Mouse (Mus musculus) kidney, postnatal 0 days (tissue): Measurements from ENCODE around the gene Rpl18. TPM values are rescaled to one million over a fixed set of nuclear protein-coding genes. Genes with fewer than 3 reads are reported as not detected.
A peak's percentile ranks its signal among the peaks of the same experiment; 100 is the strongest.

Experiments
- ATAC-seq: fragments of 200-750 bp; cut with Nextera tagmentation; replicated peaks from 2 replicates; pipeline ENCODE4 v1.8.0; 2017; ENCODE audit warnings: low read depth, moderate number of reproducible peaks, moderate TSS enrichment, moderate library complexity; ENCODE audit not compliant: low FRiP score
- DNase-seq: peaks from one replicate; pipeline ENCODE4 v3.0.0-alpha.2; 2016; ENCODE audit warnings: low spot score
- H3K27ac ChIP-seq: fragments of 300-500 bp; sonication (generic); 2 replicates; pipeline ENCODE4 v1.5.1; 2014; ENCODE audit warnings: mild to moderate bottlenecking
- H3K27me3 ChIP-seq: fragments of 300-500 bp; sonication (generic); 2 replicates; pipeline ENCODE4 v1.6.1; 2014; ENCODE audit warnings: low read length, mixed read lengths; ENCODE audit not compliant: insufficient read depth
- H3K36me3 ChIP-seq: fragments of 300-500 bp; sonication (generic); 2 replicates; pipeline ENCODE4 v1.6.1; 2014; ENCODE audit warnings: low read length, mixed read lengths; ENCODE audit not compliant: insufficient read depth
- H3K4me1 ChIP-seq: fragments of 300-500 bp; sonication (generic); replicated peaks from 2 replicates; pipeline ENCODE4 v1.6.1; 2014; ENCODE audit warnings: antibody characterized with exemption, low read length, mixed read lengths; ENCODE audit not compliant: insufficient read depth
- H3K4me2 ChIP-seq: fragments of 300-500 bp; sonication (generic); 2 replicates; pipeline ENCODE4 v1.6.1; 2014; ENCODE audit warnings: mild to moderate bottlenecking, low read length, moderate library complexity, mixed read lengths
- H3K4me3 ChIP-seq: fragments of 300-500 bp; sonication (generic); replicated peaks from 2 replicates; pipeline ENCODE4 v1.5.1; 2014; ENCODE audit warnings: low read depth, low read length
- H3K9ac ChIP-seq: fragments of 300-500 bp; sonication (generic); 2 replicates; pipeline ENCODE4 v1.6.1; 2014; ENCODE audit warnings: low read depth, low read length
- H3K9me3 ChIP-seq: fragments of 300-500 bp; sonication (generic); replicated peaks from 2 replicates; pipeline ENCODE4 v1.6.1; 2016; ENCODE audit warnings: low read length, inconsistent platforms, mixed read lengths
- CTCF ChIP-seq: IDR thresholded peaks from 2 replicates; pipeline ENCODE4 v1.5.1; 2016; ENCODE audit warnings: antibody characterized with exemption, low read depth, mild to moderate bottlenecking, moderate library complexity
- WGBS: fragments of 180-500 bp; shearing (Covaris S2); extraction: QIAGEN DNeasy Blood & Tissue Kit; methylation state at CpG from one replicate; pipeline ENCODE4 v1.1.7; 2014; 5-methylcytosine and 5-hydroxymethylcytosine counted together
- polyA plus RNA-seq: library from polyadenylated mRNA; unstranded; fragments of >200 nt; fragmentation: Nextera tagmentation; extraction: Ambion mirVana; gene quantifications from 2 replicates; pipeline ENCODE4 v1.2.1, GENCODE M21; 2015

Gene Rpl18
- polyA plus RNA-seq, 1 experiment from 2014 or later: 1,142 TPM

DNA sequence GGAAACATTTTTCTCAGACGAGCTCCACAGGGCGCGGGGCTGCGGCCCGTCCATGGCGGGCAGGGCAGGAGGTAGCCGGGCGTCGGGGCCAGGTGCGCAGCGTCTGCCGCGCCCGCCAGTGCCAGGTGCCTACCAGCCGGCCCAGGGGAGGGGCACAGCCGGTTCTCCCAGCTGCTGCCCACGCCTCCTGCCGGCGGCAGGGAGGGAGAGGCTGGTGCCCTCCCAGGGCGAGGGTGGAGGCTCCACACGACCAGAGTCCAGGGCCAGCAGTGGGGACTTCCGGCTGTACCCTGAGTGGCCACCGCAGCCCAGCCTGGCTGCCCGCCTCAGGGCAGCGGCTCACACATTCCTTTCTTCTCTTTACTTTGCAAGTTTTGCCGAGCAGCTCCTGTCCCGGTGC is 44.1 kb downstream of the Rpl18 start:
- peak; percentile 90 for ATAC-seq
- peak; percentile 40 for DNase-seq
- Histone ChIP-seq H3K27ac (no peak overlapping the region), H3K4me1 (peaks cover 5% of the 10 kb centered on the region; the same call in 1 of the 2 replicates), H3K9ac (0 out of 2 replicates have a peak overlapping the region, but pooled peaks have one; percentile 14), H3K27me3 (no peaks in the 10 kb centered on the region), H3K9me3 (no peaks in the 10 kb centered on the region), H3K36me3 (no peaks in the 10 kb centered on the region), H3K4me2 (peak overlapping the region; percentile 51), H3K4me3 (peak overlapping the region; percentile 11; the same call in 1 of the 2 replicates)
- TF ChIP-seq CTCF: peak; percentile 50; the same call in 1 of the 2 replicates
- WGBS: 6% methylated on average over 24 of the region's 27 CpGs

- no peak for ATAC-seq
- Histone ChIP-seq H3K4me2 (no peak overlapping the region), H3K4me3 (no peak overlapping the region), H3K4me1 (peaks cover 5% of the 10 kb centered on the region; the same call in 1 of the 2 replicates), H3K9ac (no peak overlapping the region), H3K27me3 (no peaks in the 10 kb centered on the region), H3K27ac (no peak overlapping the region), H3K9me3 (no peaks in the 10 kb centered on the region), H3K36me3 (no peaks in the 10 kb centered on the region)
- 64% methylated on average over 5 of the region's 5 CpGs for WGBS
- TF ChIP-seq CTCF: no peak
- no peak for DNase-seq
These were observed 44.9 kb downstream of the Rpl18 start for GRCm38 (mm10) chr7:45760151-45760550.

GRCm38 (mm10) chr7:45765995-45766394 is 50.7 kb downstream of the Rpl18 start:
- Histone ChIP-seq H3K4me2 (no peak overlapping the region), H3K9me3 (no peaks in the 10 kb centered on the region), H3K4me1 (no peaks in the 10 kb centered on the region; the same call in 1 of the 2 replicates), H3K27ac (no peak overlapping the region), H3K27me3 (no peaks in the 10 kb centered on the region), H3K4me3 (no peak overlapping the region), H3K9ac (no peak overlapping the region), H3K36me3 (no peaks in the 10 kb centered on the region)
- no peak for TF ChIP-seq CTCF
- 51% methylated on average over 8 of the region's 8 CpGs for WGBS
- ATAC-seq (0 out of 2 replicates have a peak, but pooled peaks have one; percentile 36), DNase-seq (no peak)

DNA sequence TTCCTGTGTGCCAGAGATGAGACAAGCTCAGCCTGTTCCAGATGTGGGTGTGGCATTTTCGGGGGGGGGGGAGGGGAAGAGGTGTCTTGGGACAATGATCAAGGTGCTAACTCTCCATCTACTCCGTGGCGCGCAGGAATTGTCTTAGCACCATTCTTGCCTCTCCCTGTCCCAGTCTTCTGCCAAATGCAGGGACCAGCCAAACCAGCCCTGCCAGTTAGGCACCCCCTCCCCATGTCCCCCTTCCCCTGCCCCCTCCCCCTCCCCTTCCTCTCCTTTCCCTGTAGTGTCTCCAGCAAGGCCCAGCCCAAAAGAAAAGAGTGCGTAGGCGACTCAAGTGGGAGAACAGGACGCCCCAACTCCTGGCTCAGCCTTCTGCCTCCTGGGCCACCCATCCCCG is 51.5 kb downstream of the Rpl18 start:
- Histone ChIP-seq H3K4me2 (no peak overlapping the region), H3K9me3 (no peaks in the 10 kb centered on the region), H3K27me3 (no peaks in the 10 kb centered on the region), H3K36me3 (no peaks in the 10 kb centered on the region), H3K4me1 (no peaks in the 10 kb centered on the region; the same call in 1 of the 2 replicates), H3K27ac (no peak overlapping the region), H3K4me3 (no peak overlapping the region), H3K9ac (no peak overlapping the region)
- ATAC-seq (no peak), DNase-seq (no peak)
- TF ChIP-seq CTCF: no peak
- 51% methylated on average over 7 of the region's 8 CpGs for WGBS

DNA sequence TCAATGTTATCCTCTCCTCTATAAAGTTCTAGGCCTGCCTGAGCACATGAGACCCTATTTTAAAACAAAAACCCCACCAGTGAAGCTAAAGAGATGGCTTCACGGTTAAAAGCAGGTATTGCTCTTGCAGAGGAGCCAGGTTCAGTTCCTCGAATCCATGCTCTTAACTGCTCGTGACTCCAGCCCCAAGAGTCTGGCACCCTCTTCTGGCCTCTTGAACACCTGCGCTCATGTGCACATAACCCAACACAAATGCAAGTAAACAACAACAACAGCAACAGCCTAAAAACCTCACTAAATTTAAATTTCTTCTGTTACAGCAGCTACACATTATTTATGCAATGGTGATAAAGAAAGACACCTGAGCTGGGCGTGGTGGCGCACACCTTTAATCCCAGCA is 52.2 kb downstream of the Rpl18 start:
- TF ChIP-seq CTCF: peak; percentile 12; the same call in 1 of the 2 replicates
- Histone ChIP-seq H3K27ac (no peak overlapping the region), H3K9me3 (no peaks in the 10 kb centered on the region)

More for the DNA sequence above, 52.2 kb downstream of the Rpl18 start:
- Histone ChIP-seq H3K36me3 (no peaks in the 10 kb centered on the region), H3K4me1 (no peaks in the 10 kb centered on the region; the same call in 1 of the 2 replicates), H3K27me3 (no peaks in the 10 kb centered on the region), H3K4me2 (no peak overlapping the region), H3K9ac (no peak overlapping the region), H3K4me3 (no peak overlapping the region)
- 94% methylated on average over 6 of the region's 6 CpGs for WGBS
- DNase-seq: no peak
- ATAC-seq: no peak

Other genes starting within 250 kb of the Rpl18 start
- gene Bax, start 248.6 kb upstream of the Rpl18 start, polyA plus RNA-seq: 183 and 194 TPM in 2 replicates
- 0.93 and 1.1 TPM in 2 replicates for gene Tulp2, start 233.6 kb upstream of the Rpl18 start, polyA plus RNA-seq
- not detected in 2 replicates for gene Gm45808, start 228.6 kb upstream of the Rpl18 start, polyA plus RNA-seq
- 1.8 TPM in 2 replicates for gene Dhdh, start 226.7 kb upstream of the Rpl18 start, polyA plus RNA-seq
- 246 and 265 TPM in 2 replicates for gene Nucb1, start 205.1 kb upstream of the Rpl18 start, polyA plus RNA-seq
- 21.4 and 21.9 TPM in 2 replicates for gene Ppp1r15a, start 189.2 kb upstream of the Rpl18 start, polyA plus RNA-seq
- gene Plekha4, start 189.1 kb upstream of the Rpl18 start, polyA plus RNA-seq: 5.1 and 5.8 TPM in 2 replicates
- 20.5 and 21.0 TPM in 2 replicates for gene Hsd17b14, start 160.6 kb upstream of the Rpl18 start, polyA plus RNA-seq
- gene Bcat2, start 145.3 kb upstream of the Rpl18 start, polyA plus RNA-seq: 92.7 and 93.0 TPM in 2 replicates
- gene Fgf21, start 100.0 kb upstream of the Rpl18 start, polyA plus RNA-seq: 0.12 TPM in 1 of 2 replicates, not detected in the other
- gene Fut1, start 98.2 kb upstream of the Rpl18 start, polyA plus RNA-seq: 0.08 and 0.26 TPM in 2 replicates
- gene Izumo1, start 93.6 kb upstream of the Rpl18 start, polyA plus RNA-seq: 0.17 and 0.29 TPM in 2 replicates
- gene Rasip1, start 88.0 kb upstream of the Rpl18 start, polyA plus RNA-seq: 16.9 and 21.1 TPM in 2 replicates
- gene Mamstr, start 75.5 kb upstream of the Rpl18 start, polyA plus RNA-seq: 3.9 and 4.8 TPM in 2 replicates
- 0.38 TPM in 2 replicates for gene Fut2, start 49.1 kb upstream of the Rpl18 start, polyA plus RNA-seq
- gene Ntn5, start 31.4 kb upstream of the Rpl18 start, polyA plus RNA-seq: 0.18 and 0.23 TPM in 2 replicates
- 0.13 and 0.32 TPM in 2 replicates for gene Sec1, start 21.1 kb upstream of the Rpl18 start, polyA plus RNA-seq
- 7.5 and 8.9 TPM in 2 replicates for gene Car11, start 15.6 kb upstream of the Rpl18 start, polyA plus RNA-seq
- gene Dbp, start 10.4 kb upstream of the Rpl18 start, polyA plus RNA-seq: 8.4 and 8.6 TPM in 2 replicates
- gene Sphk2, start 2.5 kb downstream of the Rpl18 start, polyA plus RNA-seq: 20.8 and 22.3 TPM in 2 replicates
- gene Fam83e, start 5.8 kb downstream of the Rpl18 start, polyA plus RNA-seq: 0.23 and 0.28 TPM in 2 replicates
- not detected in 2 replicates for gene Spaca4, start 10.4 kb downstream of the Rpl18 start, polyA plus RNA-seq
- gene Lmtk3, start 68.3 kb downstream of the Rpl18 start, polyA plus RNA-seq: 0.59 and 0.91 TPM in 2 replicates
- 3.7 and 3.9 TPM in 2 replicates for gene Sult2b1, start 69.2 kb downstream of the Rpl18 start, polyA plus RNA-seq
- gene Cyth2, start 99.1 kb downstream of the Rpl18 start, polyA plus RNA-seq: 99.2 and 105 TPM in 2 replicates
- gene Kcnj14, start 109.3 kb downstream of the Rpl18 start, polyA plus RNA-seq: 0.80 and 1.3 TPM in 2 replicates
- gene Grwd1, start 115.5 kb downstream of the Rpl18 start, polyA plus RNA-seq: 50.6 and 53.5 TPM in 2 replicates
- 81.3 and 84.5 TPM in 2 replicates for gene Kdelr1, start 157.3 kb downstream of the Rpl18 start, polyA plus RNA-seq
- 0.29 and 0.32 TPM in 2 replicates for gene Grin2d, start 162.9 kb downstream of the Rpl18 start, polyA plus RNA-seq
- 0.96 and 1.6 TPM in 2 replicates for gene Syngr4, start 181.3 kb downstream of the Rpl18 start, polyA plus RNA-seq
- 6.2 and 6.7 TPM in 2 replicates for gene Tmem143, start 181.5 kb downstream of the Rpl18 start, polyA plus RNA-seq
- 170 and 171 TPM in 2 replicates for gene Emp3, start 205.9 kb downstream of the Rpl18 start, polyA plus RNA-seq
- 7.2 and 8.4 TPM in 2 replicates for gene Ccdc114, start 208.6 kb downstream of the Rpl18 start, polyA plus RNA-seq